Mouse (Mus musculus) heart, adult 8-10 months (tissue): ENCODE data around the gene Snx18. TPM values are rescaled to one million over a fixed set of nuclear protein-coding genes. Genes with fewer than 3 reads are reported as not detected.
A peak's percentile ranks its signal among the peaks of the same experiment; 100 is the strongest.

Experiments used
- DNase-seq: peaks from one replicate; pipeline ENCODE4 v3.0.0; 2022; ENCODE audit warnings: low spot score
- total RNA-seq, 4 experiments: library from RNA; stranded (reverse); gene quantifications; 2 replicates each; pipeline ENCODE4 v1.2.4; 2022

Snx18 gene
- total RNA-seq, 4 experiments from 2014 or later, result 16.4 to 18.9 (median 18.0) TPM

DNA sequence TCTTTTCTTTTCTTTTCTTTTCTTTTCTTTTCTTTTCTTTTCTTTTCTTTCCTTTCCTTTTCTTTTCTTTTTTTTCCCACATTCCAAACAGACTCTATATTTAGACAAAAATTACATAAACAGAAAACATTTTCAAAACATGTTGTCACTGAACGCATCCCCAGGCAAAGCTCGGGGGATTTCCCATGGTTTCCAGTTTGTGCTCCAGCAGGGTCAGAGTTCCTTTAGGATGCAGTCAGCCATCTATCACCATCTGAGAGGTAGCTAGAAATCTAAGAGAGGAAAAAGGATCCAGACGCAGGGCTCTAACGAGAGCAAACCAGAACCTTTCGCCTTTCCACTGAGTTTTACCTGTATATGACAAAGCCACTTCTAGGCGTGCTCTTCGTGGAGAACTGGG is 52.0 kb downstream of the Snx18 start:
- no peak for DNase-seq

DNA sequence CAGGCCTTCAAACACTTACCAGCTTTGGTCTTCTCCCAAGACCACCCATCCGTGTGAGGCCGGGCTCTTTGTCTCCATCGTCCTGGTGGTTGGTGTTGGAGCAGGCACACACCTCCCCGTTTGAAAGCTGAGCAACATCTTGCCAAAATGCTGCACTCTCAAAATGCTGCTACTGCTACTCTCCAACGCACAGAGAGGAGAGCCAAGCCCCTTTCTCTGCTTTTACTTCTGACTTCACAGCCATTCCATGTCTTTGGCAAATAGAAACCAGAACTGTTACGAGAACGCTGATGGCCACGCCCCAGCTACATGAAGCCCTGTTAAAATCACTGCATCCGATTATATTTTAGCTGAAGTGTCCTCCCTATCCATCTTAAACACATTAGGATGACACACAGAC is 58.7 kb downstream of the Snx18 start:
- no peak for DNase-seq

DNA sequence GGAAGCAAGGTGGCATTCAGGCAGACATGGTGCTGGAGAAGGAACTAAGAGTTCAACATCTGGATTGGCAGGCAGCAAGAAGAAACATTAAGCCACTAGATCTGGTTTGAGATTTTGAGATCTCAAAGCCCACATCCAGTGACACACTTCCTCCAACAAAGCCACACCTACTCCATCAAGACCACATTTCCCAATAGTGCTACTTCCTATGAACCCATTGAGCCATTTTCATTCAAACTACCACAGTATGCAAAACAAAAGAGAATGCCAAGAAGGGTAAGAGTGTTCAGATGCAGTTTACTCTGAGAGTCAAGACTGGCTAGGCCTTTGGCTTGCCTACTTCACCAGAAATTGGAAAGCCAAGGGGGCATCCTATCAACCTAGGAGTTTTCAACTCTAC is 61.8 kb downstream of the Snx18 start:
- no peak for DNase-seq

GRCm38 (mm10) chr13:113555226-113555625 is 63.1 kb downstream of the Snx18 start:
- DNase-seq, result peak; percentile 70

DNA sequence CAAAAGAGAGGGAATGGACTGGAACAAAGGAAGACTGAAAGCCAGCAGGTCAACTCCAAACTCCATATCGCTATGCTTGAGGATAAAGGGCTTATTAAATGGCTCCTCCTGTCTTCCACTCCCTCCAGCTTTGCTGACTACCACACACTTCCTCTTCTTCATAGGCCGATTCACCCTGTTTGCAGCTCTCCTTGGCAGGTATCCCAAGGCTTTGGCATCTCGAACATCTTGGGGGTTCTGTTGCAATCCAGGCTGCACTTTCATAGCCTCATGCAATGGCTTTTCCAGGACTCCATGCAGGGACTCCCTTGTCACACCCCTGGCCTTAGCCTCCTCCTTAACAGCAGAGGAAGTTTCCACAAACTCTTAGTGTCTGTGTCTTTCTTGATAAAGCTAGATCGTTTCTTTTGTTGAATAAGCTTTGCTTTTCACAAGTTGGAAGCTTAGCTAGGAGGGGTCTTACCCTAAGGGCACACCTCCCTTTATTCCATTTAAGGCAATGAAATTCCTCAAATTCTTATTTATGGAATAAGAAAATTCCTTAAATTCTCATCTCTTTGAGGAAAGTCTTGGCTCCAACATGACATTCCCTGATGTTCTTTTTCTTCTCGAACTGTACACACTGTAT is 64.6 kb downstream of the Snx18 start:
- no peak for DNase-seq

DNA sequence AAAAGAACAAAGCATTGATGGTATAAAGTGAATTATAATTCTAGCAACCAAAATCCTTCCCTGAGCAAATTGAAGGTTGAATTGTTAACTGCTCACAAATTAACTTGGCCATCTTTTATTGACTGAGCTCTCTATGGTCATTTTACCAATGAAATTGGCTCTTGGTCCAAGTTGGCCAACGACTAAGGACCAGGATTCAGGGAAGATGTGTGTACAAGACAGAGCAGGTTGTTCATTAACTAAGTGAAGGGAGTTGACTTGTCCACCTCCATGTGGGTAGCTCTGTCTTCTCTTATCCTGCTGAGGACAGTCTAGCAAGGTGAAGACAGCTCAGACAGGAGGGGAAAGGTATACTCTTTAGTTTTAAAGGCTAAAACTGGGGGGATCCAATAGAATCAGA is 66.0 kb downstream of the Snx18 start:
- no peak for DNase-seq

DNA sequence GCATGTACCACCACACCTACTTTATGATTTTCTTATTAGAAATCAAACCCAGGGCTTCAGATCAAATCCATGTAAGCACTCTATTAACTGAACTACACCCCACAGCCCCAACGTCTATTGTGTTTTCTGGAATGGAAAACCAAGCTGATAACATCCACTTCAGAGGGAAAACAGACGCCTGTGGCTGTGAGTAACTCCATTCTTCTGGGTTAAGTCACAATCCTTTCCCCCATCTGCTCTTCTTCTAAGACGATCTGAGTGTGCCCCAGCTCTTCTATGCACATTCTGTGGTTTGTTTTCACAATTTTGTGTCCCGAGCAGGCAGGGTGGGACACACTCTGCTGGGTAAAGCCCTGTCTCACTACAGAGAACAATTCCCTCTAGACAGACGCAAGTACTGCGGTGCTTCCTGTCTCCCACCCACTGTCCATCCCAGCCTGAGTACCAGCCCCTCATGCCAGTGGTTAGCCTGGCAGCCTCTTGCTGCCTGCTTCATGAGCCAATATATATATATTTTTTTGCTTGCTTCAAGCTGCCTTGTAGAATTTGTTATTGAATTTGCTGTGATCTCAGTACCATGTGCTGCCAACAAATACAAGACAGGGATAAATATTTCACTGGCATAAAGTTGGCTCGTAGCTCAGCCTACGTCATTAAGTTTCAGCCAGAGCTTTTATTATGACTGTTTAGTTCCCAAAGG is 67.3 kb downstream of the Snx18 start:
- peak; percentile 50 for DNase-seq

DNA sequence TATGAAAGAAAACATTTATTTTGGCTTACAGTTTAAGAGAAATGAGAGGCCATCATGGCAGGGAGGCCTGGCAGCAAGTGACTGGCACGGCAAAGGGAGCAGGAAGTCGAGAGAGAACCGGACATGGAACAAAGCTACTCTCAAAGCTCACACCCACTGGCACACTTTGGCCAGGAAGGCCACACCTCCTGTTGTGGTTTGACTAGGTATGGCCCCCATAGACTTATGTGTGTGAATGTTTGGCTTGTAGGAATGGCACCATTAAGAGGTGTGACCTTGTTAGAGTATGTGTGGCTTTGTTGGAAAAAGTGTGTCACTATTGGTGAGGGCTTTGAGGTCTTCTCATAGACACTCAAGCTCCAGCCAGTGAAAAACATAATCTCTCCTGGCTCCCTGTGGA is 69.3 kb downstream of the Snx18 start:
- DNase-seq, result no peak

DNA sequence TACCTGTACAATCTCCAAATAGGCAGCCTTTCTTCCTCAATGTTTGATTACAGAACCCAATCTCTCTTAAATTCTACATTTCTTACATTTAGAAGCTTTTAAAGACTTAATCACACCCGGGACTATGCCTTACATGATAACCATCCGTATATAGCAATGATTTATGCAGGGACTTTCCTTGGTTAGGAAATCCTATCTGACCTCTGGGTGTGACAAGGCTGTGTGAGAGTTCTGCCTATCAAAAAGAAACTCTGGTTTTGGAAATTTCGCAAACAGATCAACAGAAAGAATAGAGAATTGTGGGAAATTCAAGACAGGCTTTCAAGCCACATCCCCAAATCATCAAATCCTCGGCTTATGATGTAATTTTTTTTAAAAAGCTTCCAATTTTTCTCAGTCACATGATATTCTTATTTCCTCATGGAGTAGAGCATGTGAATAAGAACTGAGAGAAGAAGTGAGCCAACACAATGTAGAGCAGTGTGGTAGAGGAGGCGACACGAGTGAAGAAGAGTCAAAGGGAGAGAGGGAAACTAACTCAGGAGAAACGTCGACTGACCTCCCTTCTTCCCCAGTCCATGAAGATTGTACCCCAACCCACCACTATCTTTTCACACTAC is 70.4 kb downstream of the Snx18 start:
- peak; percentile 19 for DNase-seq

GRCm38 (mm10) chr13:113542374-113542773 is 76.0 kb downstream of the Snx18 start:
- no peak for DNase-seq

Other genes starting within 250 kb of the Snx18 start
- gene Hspb3, start 45.1 kb upstream of the Snx18 start, total RNA-seq, result 10 to 100 TPM; 15.4 to 22.3 (median 18.7) TPM
- gene Arl15, start 175.9 kb upstream of the Snx18 start, total RNA-seq, result 1 to 10 TPM; 7.1 to 8.2 (median 8.0) TPM